In the genomic region with DNA sequence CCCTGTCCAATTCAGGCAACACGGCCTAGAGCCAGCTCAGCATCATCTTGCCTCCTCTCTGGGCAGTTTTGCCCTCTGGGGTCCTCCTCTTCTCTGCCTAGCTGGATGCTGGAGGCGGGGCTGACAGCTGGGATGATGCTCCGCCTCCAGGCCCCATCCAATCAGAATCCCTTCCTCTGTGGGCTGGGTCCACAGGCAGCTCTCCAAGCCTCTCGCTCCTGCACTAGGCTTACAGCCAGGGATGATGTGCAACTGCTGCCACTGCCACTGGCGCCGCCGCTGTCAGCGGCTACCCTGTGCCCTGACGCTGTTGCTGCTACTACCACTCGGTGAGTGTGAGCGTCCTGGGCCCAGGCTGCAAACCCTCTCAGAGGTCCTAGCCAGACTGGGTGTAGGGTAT, we compare ENCODE assay signal across 8 mouse cellular contexts. TPM values are rescaled to one million over a fixed set of nuclear protein-coding genes. Genes with fewer than 3 reads are reported as not detected.
DNase-seq lines count a peak whose midpoint lies in the region; ATAC-seq and TF ChIP-seq lines count a peak whose summit lies in the region.

TSS of gene Nrn1l (plus strand) at position 229 of the 400 bp plus-strand sequence.

- no peaks in the 10 kb centered on the region for H3K27me3 ChIP-seq in forebrain, embryonic 14.5 days (replicated peaks; ENCODE audit: control insufficient read depth, insufficient read depth, low read length)
- H3K27me3 ChIP-seq in heart, postnatal 0 days (ENCODE audit: control insufficient read depth, insufficient read depth, low read length) = no peaks in the 10 kb centered on the region
- no peaks in the 10 kb centered on the region for H3K27me3 ChIP-seq in liver, adult 2 months (ENCODE audit: control insufficient read depth, insufficient read depth, low read length)

- peak; percentile 90 for ATAC-seq in forebrain, embryonic 14.5 days
- ATAC-seq in heart, postnatal 0 days (ENCODE audit: insufficient read depth, low read depth) = peak; percentile 90

- WGBS in forebrain, embryonic 14.5 days = 3% methylated on average over 11 of the region's 11 CpGs
- WGBS in heart, postnatal 0 days = 10% methylated on average over 11 of the region's 11 CpGs
- 22% methylated on average over 11 of the region's 11 CpGs for WGBS in liver, adult 2 months

- H3K79me2 ChIP-seq in liver, adult 2 months (ENCODE audit: control insufficient read depth, insufficient read depth, low read length) = no peaks in the 10 kb centered on the region

- peak within 1 kb of the TSS; percentile 27; the same call in 1 of the 2 replicates for H3K27ac ChIP-seq in forebrain, embryonic 14.5 days (ENCODE audit: low read depth, low read length)
- H3K27ac ChIP-seq in heart, postnatal 0 days (ENCODE audit: low read depth) = no peak within 1 kb of the TSS
- no peak within 1 kb of the TSS for H3K27ac ChIP-seq in liver, adult 2 months (replicated peaks; ENCODE audit: insufficient read depth, low read depth, low read length)

- TF ChIP-seq POLR2A in liver, adult 2 months (IDR thresholded peaks at IDR 0.05; ENCODE audit: extremely low read depth, insufficient read depth, low read length) = no peak

- no peak within 1 kb of the TSS for H3K4me2 ChIP-seq in forebrain, embryonic 14.5 days (ENCODE audit: low read length)
- no peak within 1 kb of the TSS for H3K4me2 ChIP-seq in heart, postnatal 0 days (ENCODE audit: low read depth, low read length)

- H3K9me3 ChIP-seq in forebrain, embryonic 14.5 days (replicated peaks; ENCODE audit: control insufficient read depth, low read length) = no peaks in the 10 kb centered on the region
- no peaks in the 10 kb centered on the region for H3K9me3 ChIP-seq in heart, postnatal 0 days (replicated peaks; ENCODE audit: control insufficient read depth, low read length)

- H3K36me3 ChIP-seq in forebrain, embryonic 14.5 days (ENCODE audit: control insufficient read depth, insufficient read depth, low read length) = peaks cover 50% of the 10 kb centered on the region
- H3K36me3 ChIP-seq in heart, postnatal 0 days (replicated peaks; ENCODE audit: control insufficient read depth, insufficient read depth, low read length) = peaks cover 45% of the 10 kb centered on the region
- peaks cover 2% of the 10 kb centered on the region; the same call in 1 of the 2 replicates for H3K36me3 ChIP-seq in liver, adult 2 months (ENCODE audit: control insufficient read depth, insufficient read depth, low read length)

- no peak for TF ChIP-seq EP300 in heart, postnatal 0 days (IDR thresholded peaks at IDR 0.05; ENCODE audit: low read depth)

- peak; percentile 29 for DNase-seq in A20 (ENCODE audit: low read depth, low spot score)
- DNase-seq in adrenal gland, postnatal 14 days = peak; percentile 89
- peak; percentile 85 for DNase-seq in forebrain, embryonic 14.5 days (ENCODE audit: low spot score)
- peak; percentile 84 for DNase-seq in heart, postnatal 0 days (ENCODE audit: low spot score)
- peak; percentile 86 for DNase-seq in kidney, postnatal 14 days
- peak; percentile 63 for DNase-seq in liver, adult 2 months (ENCODE audit: extremely low read depth, low read depth, low spot score)
- DNase-seq in neural tube, embryonic 10.5 days (ENCODE audit: extremely low spot score, low spot score) = peak; percentile 67
- DNase-seq in urinary bladder, postnatal 36 days (ENCODE audit: low spot score in 2 of 2) = peak; percentile 25 to 66

- TF ChIP-seq CTCF in heart, postnatal 0 days (IDR thresholded peaks at IDR 0.05; ENCODE audit: low read depth) = no peak
- no peak for TF ChIP-seq CTCF in liver, adult 2 months (IDR thresholded peaks at IDR 0.05; ENCODE audit: low read depth, low read length)

- no peak within 1 kb of the TSS for H3K4me3 ChIP-seq in forebrain, embryonic 14.5 days (ENCODE audit: low read depth, low read length)
- no peak within 1 kb of the TSS for H3K4me3 ChIP-seq in heart, postnatal 0 days (ENCODE audit: low read depth, low read length)
- H3K4me3 ChIP-seq in liver, adult 2 months (ENCODE audit: insufficient read depth, low read depth, low read length) = no peak within 1 kb of the TSS

- H3K4me1 ChIP-seq in forebrain, embryonic 14.5 days (ENCODE audit: control insufficient read depth, insufficient read depth, low read length) = 0 out of 2 replicates have a peak, but pooled peaks cover 3% of the 10 kb centered on the region
- no peaks in the 10 kb centered on the region for H3K4me1 ChIP-seq in heart, postnatal 0 days (ENCODE audit: control insufficient read depth, insufficient read depth)
- H3K4me1 ChIP-seq in liver, adult 2 months (ENCODE audit: control insufficient read depth, insufficient read depth, low read length) = no peaks in the 10 kb centered on the region

- H3K9ac ChIP-seq in forebrain, embryonic 14.5 days (ENCODE audit: low read length) = peak within 1 kb of the TSS; percentile 50
- H3K9ac ChIP-seq in heart, postnatal 0 days (replicated peaks; ENCODE audit: low read depth, low read length) = no peak within 1 kb of the TSS
- no peak within 1 kb of the TSS for H3K9ac ChIP-seq in liver, adult 2 months (ENCODE audit: low read depth, low read length)

RNA-seq across cellular contexts. Expression of gene Nrn1l, which starts in this region (rescaled TPM):
- 1.0 TPM in 1 of 2 replicates, not detected in the other for total RNA-seq in adrenal gland, postnatal 14 days (2021)
- polyA plus RNA-seq in forebrain, embryonic 14.5 days (2014; fragmentation: Nextera tagmentation; extraction: Ambion mirVana) = 0.42 and 0.66 TPM in 2 replicates
- total RNA-seq in heart, postnatal 0 days (2014; rRNA removed; ENCODE audit: low replicate concordance) = not detected in 2 replicates
- polyA plus RNA-seq in heart, postnatal 0 days (2015; fragmentation: Nextera tagmentation; extraction: Ambion mirVana) = 0.94 and 1.3 TPM in 2 replicates
- total RNA-seq in liver, adult 2 months (2014; rRNA removed) = not detected in 2 replicates
- polyA plus RNA-seq in liver, adult 2 months (2012; rRNA removed) = 0.35 and 1.5 TPM in 2 replicates

Comparison
In these comparisons a context has a peak if more than half of its experiments do, and no peak if none do; other contexts are left out.
1. Peak in DNase-seq, ATAC-seq, H3K27ac ChIP-seq and H3K9ac ChIP-seq in forebrain, embryonic 14.5 days; RNA of the gene not detected or under 1 TPM.
2. DNase-seq: peak in every context shown above with its lines; median percentile 89 in adrenal gland, postnatal 14 days; 86 in kidney, postnatal 14 days; 85 in forebrain, embryonic 14.5 days; 84 in heart, postnatal 0 days; 67 in neural tube, embryonic 10.5 days; 63 in liver, adult 2 months; 46 in urinary bladder, postnatal 36 days; 29 in A20.